Mouse (Mus musculus): ENCODE data around the gene Arhgap10. TPM values are rescaled to one million over a fixed set of nuclear protein-coding genes. Genes with fewer than 3 reads are reported as not detected.

Gene Arhgap10
- total and polyA plus RNA-seq, 3 experiments, result 13.1 to 22.8 TPM; not detected in 1

DNA sequence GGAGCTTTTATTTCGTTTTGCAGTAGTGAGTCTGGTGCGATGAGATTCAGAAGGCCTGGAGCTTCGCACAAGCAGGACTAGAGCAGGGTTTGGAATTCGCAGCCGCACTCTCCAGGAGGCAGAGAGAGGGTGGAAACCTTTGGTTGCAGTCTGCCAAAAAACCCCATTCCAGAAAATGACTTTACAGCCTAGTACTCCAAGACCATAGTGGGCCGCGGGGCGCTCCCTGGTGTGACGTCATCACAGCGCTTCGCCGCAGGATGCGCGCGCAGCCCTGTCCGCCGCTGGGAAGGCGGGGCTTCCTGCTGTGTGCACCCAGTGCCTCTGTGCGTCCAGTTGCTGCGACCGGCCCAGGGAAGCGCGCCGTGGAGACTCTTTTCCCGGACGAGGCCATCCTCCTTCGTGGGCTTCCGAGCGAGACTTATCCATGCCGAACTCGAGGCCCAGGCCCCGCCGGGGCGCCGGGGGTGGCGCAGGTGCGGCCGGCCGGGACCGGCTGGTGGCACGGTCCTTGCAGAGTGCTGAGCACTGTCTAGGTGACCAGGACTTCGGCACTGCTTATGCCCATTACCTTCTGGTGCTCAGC, 31.5 kb upstream of the Arhgap10 start, which contains the start of gene Prmt9 (continued):
- TF ChIP-seq BHLHE40 (IDR thresholded peaks at IDR 0.05; ENCODE audit: borderline replicate concordance, low read depth, low read length) (no peak), TAL1 (IDR thresholded peaks at IDR 0.05; ENCODE audit: low read length) (no peak), ELF1 (IDR thresholded peaks at IDR 0.05; ENCODE audit: low read depth, low read length) (peak; percentile 71), ZC3H11A (IDR thresholded peaks at IDR 0.05; ENCODE audit: low read depth, low read length) (no peak), POLR2A (IDR thresholded peaks at IDR 0.05; ENCODE audit: control insufficient read depth in 1 of 2, insufficient read depth in 1 of 2, low read depth in 1 of 2, low read length in 2 of 2, poor library complexity in 1 of 2) (peak; percentile 75 to 92), MAFK (IDR thresholded peaks at IDR 0.05; ENCODE audit: borderline replicate concordance, low read depth, low read length) (no peak), MXI1 (IDR thresholded peaks at IDR 0.05; ENCODE audit: low read depth, low read length) (peak; percentile 56; the same call in 1 of the 2 replicates), USF1 (IDR thresholded peaks at IDR 0.05; ENCODE audit: low read depth, low read length) (0 out of 2 replicates have a peak, but pooled peaks have one; percentile 6), CTCF (IDR thresholded peaks at IDR 0.05 in 2 of 3, conservative IDR thresholded peaks at IDR 0.05 in 1 of 3; ENCODE audit: control insufficient read depth in 1 of 3, insufficient read depth in 1 of 3, low read depth in 2 of 3, low read length in 3 of 3, poor library complexity in 1 of 3, severe bottlenecking in 1 of 3) (no peak), RCOR1 (IDR thresholded peaks at IDR 0.05; ENCODE audit: low read depth, low read length) (no peak), POLR2AphosphoS2 (IDR thresholded peaks at IDR 0.05; ENCODE audit: low read length) (peak; percentile 90; the same call in 1 of the 2 replicates), MAX (IDR thresholded peaks at IDR 0.05; ENCODE audit: low read length) (peak; percentile 51; the same call in 1 of the 2 replicates), POLR2AphosphoS5 (IDR thresholded peaks at IDR 0.05; ENCODE audit: borderline replicate concordance, low read depth, low read length) (no peak), NRF1 (IDR thresholded peaks at IDR 0.05; ENCODE audit: insufficient read depth, low read depth, low read length, poor library complexity, severe bottlenecking) (peak; percentile 81), ETS1 (IDR thresholded peaks at IDR 0.05; ENCODE audit: low read depth, low read length) (peak; percentile 44), TCF12 (IDR thresholded peaks at IDR 0.05; ENCODE audit: low read depth, low read length) (peak; percentile 53; the same call in 1 of the 2 replicates)

DNA sequence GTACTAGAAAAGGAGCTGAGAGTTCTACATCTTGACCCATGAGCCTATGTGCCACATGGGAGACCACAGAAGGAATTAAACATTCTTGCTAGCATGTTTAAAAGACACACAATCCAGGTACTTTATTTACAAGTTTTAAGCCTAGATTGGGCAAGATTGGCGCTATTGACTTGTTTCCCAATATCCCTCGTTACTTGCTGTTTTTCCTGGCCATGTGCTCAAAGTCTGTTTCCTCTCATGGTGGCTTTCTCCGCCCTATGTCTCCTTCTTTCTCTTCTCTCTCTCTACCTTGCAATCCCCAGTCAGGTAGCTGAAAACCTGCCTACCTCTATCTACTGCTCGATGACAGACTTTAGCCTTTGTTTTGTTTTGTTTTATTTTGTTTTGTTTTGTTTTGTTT, 27.9 kb upstream of the Arhgap10 start:
- no peak for DNase-seq (ENCODE audit: low read depth, low spot score)
- H3K4me3 ChIP-seq (ENCODE audit: control insufficient read depth in 1 of 2, insufficient read depth in 1 of 2, low read depth in 2 of 2, low read length in 2 of 2), result no peak overlapping the region

More for the DNA sequence above, 27.9 kb upstream of the Arhgap10 start:
- H3K27ac ChIP-seq (ENCODE audit: control insufficient read depth, low read depth, low read length), result no peak overlapping the region
- peaks cover 7% of the 10 kb centered on the region for H3K79me2 ChIP-seq (ENCODE audit: control insufficient read depth, insufficient read depth, low read length, poor library complexity)
- peaks cover 0 to 15% of the 10 kb centered on the region in 2 experiments; a peak in 2 of 4 replicates for H3K36me3 ChIP-seq (ENCODE audit: control insufficient read depth in 1 of 2, insufficient read depth in 2 of 2, low read length in 2 of 2)
- no peak overlapping the region for H3K9ac ChIP-seq (ENCODE audit: control insufficient read depth, low read depth, low read length, poor library complexity, severe bottlenecking)
- no peaks in the 10 kb centered on the region for H3K27me3 ChIP-seq (ENCODE audit: control insufficient read depth in 1 of 2, insufficient read depth in 2 of 2, low read length in 2 of 2)
- H3K9me3 ChIP-seq (replicated peaks; ENCODE audit: insufficient read depth, low read length), result no peaks in the 10 kb centered on the region
- no peak for TF ChIP-seq CHD2 (IDR thresholded peaks at IDR 0.05; ENCODE audit: low read length)
- no peak for TF ChIP-seq KAT2A (conservative IDR thresholded peaks at IDR 0.05; ENCODE audit: low read depth, low read length)
- no peak for TF ChIP-seq EP300 (IDR thresholded peaks at IDR 0.05; ENCODE audit: low read depth in 1 of 2, low read length in 2 of 2)
- TF ChIP-seq ZKSCAN1 (IDR thresholded peaks at IDR 0.05; ENCODE audit: low read depth, low read length), result no peak
- no peak for TF ChIP-seq UBTF (IDR thresholded peaks at IDR 0.05; ENCODE audit: borderline replicate concordance, insufficient read depth, low read depth, low read length)
- TF ChIP-seq USF1 (IDR thresholded peaks at IDR 0.05; ENCODE audit: low read depth, low read length), result no peak
- TF ChIP-seq POLR2AphosphoS2 (IDR thresholded peaks at IDR 0.05; ENCODE audit: low read length), result no peak
- TF ChIP-seq ELF1 (IDR thresholded peaks at IDR 0.05; ENCODE audit: low read depth, low read length), result no peak
- no peak for TF ChIP-seq MAX (IDR thresholded peaks at IDR 0.05; ENCODE audit: low read length)
- H3K4me1 ChIP-seq (ENCODE audit: control insufficient read depth in 1 of 2, insufficient read depth in 2 of 2, low read length in 2 of 2), result peaks cover 14 to 22% of the 10 kb centered on the region in 2 experiments
